Mouse (Mus musculus): ENCODE measurements around the gene St3gal5. TPM values are rescaled to one million over a fixed set of nuclear protein-coding genes. Genes with fewer than 3 reads are reported as not detected.

St3gal5 gene
- polyA plus RNA-seq, 1 experiment from 2014 or later = 29.6 TPM

Other genes with a start within 250 kb of the St3gal5 start
- gene Ptcd3, start 188.8 kb upstream of the St3gal5 start, polyA plus RNA-seq (2015; fragmentation: Nextera tagmentation; extraction: Ambion mirVana) = 81.6 and 86.1 TPM in 2 replicates
- 29.3 and 30.1 TPM in 2 replicates for gene Polr1a, start 188.5 kb upstream of the St3gal5 start, polyA plus RNA-seq (2015; fragmentation: Nextera tagmentation; extraction: Ambion mirVana)
- gene Atoh8, start 138.0 kb downstream of the St3gal5 start, polyA plus RNA-seq (2015; fragmentation: Nextera tagmentation; extraction: Ambion mirVana) = 18.0 and 18.4 TPM in 2 replicates
- gene Sftpb, start 207.0 kb downstream of the St3gal5 start, polyA plus RNA-seq (2015; fragmentation: Nextera tagmentation; extraction: Ambion mirVana) = not detected in 2 replicates
- gene Usp39, start 247.6 kb downstream of the St3gal5 start, polyA plus RNA-seq (2015; fragmentation: Nextera tagmentation; extraction: Ambion mirVana) = 39.4 and 39.5 TPM in 2 replicates
- gene 0610030E20Rik, start 249.7 kb downstream of the St3gal5 start, polyA plus RNA-seq (2015; fragmentation: Nextera tagmentation; extraction: Ambion mirVana) = 33.0 and 36.0 TPM in 2 replicates

Measured in embryonic facial prominence, embryonic 15.5 days (tissue).